Mouse (Mus musculus) CH12.LX (cell line): ENCODE data around the gene Gm21188. TPM values are rescaled to one million over a fixed set of nuclear protein-coding genes. Genes with fewer than 3 reads are reported as not detected.
"Not testable (repeated sequence)": the region's sequence is repeated elsewhere in the genome, so short reads cannot be mapped to it uniquely, and the experiment has no call there.

ENCODE experiments used
- DNase-seq: peaks from one replicate; pipeline ENCODE4 v3.0.0-alpha.2; 2013; ENCODE audit errors: extremely low read depth
- H3K27ac ChIP-seq: 2 replicates; pipeline ENCODE4 v1.5.1; 2012; ENCODE audit warnings: low read depth, mild to moderate bottlenecking, control low read depth, moderate library complexity; ENCODE audit not compliant: insufficient read depth
- H3K27me3 ChIP-seq: replicated peaks from 2 replicates; pipeline ENCODE3; 2012; ENCODE audit warnings: inconsistent platforms
- H3K36me3 ChIP-seq, 2 experiments: replicated peaks in 1 of 2; 2 replicates each; pipeline versions ENCODE3 to v1.6.1; 2012; ENCODE audit warnings: inconsistent platforms in 1 of 2, low read length in 1 of 2, mild to moderate bottlenecking in 1 of 2, mixed read lengths in 1 of 2, moderate library complexity in 1 of 2; ENCODE audit not compliant: control insufficient read depth in 1 of 2, insufficient read depth in 1 of 2
- H3K4me1 ChIP-seq, 2 experiments: 2 replicates each; pipeline ENCODE4 v1.6.1; 2012; ENCODE audit warnings: inconsistent platforms in 1 of 2, moderate library complexity in 1 of 2; ENCODE audit not compliant: insufficient read depth in 2 of 2, control insufficient read depth in 1 of 2
- H3K4me2 ChIP-seq: 2 replicates; pipeline ENCODE4 v1.6.1; 2012; ENCODE audit warnings: low read depth, mild to moderate bottlenecking, control low read depth; ENCODE audit not compliant: poor library complexity, insufficient read depth, severe bottlenecking
- H3K4me3 ChIP-seq, 3 experiments: fragments of 150-350 bp in 1 of 3; sonication (generic) in 1 of 3; replicated peaks in 1 of 3; 2 replicates each; pipeline versions ENCODE3 to v1.5.1; 2011 to 2012; ENCODE audit warnings: low read depth in 2 of 3, low read length in 2 of 3, mild to moderate bottlenecking in 2 of 3, moderate library complexity in 2 of 3, control low read depth in 1 of 3, improper control_type of control experiment in 1 of 3, inconsistent platforms in 1 of 3, mixed read lengths in 1 of 3; ENCODE audit not compliant: poor library complexity in 1 of 3
- H3K79me2 ChIP-seq: replicated peaks from 2 replicates; pipeline ENCODE4 v1.6.1; 2012; ENCODE audit warnings: mild to moderate bottlenecking, moderate library complexity; ENCODE audit not compliant: control insufficient read depth, poor library complexity, insufficient read depth, severe bottlenecking; ENCODE audit errors: extremely low read depth
- H3K9ac ChIP-seq: 2 replicates; pipeline ENCODE4 v1.6.1; 2012; ENCODE audit warnings: low read depth, mild to moderate bottlenecking, control low read depth, moderate library complexity; ENCODE audit not compliant: insufficient read depth
- H3K9me3 ChIP-seq: replicated peaks from 2 replicates; pipeline ENCODE3; 2012; ENCODE audit warnings: low read length, inconsistent platforms, mixed read lengths
- ZNF384 ChIP-seq: IDR thresholded peaks from 2 replicates; pipeline ENCODE4 v1.6.1; 2012; ENCODE audit warnings: low read depth, low read length, improper control_type of control experiment, inconsistent platforms
- dilution Hi-C: fragments of 300-500 bp; cut with MboI; formaldehyde crosslinking; loops from 2 replicates; pipeline ENCODE4 v1.14.3; 2020; ENCODE audit warnings: low sequenced_read_pairs; ENCODE audit not compliant: extremely low pct_unique_long_range_greater_than_20kb, extremely low pct_ligation_motif_present
- in situ Hi-C: fragments of 300-500 bp; cut with MboI; formaldehyde crosslinking; loops from 3 replicates; pipeline ENCODE4 v1.14.3; 2019; ENCODE audit warnings: low sequenced_read_pairs, low pct_ligation_motif_present, low pct_unique_long_range_greater_than_20kb, mixed read lengths
- polyA plus RNA-seq: library from polyadenylated mRNA; unstranded; fragments of >175 nt; gene quantifications from 2 replicates; pipeline ENCODE4 v1.2.1, GENCODE M21; 2012; ENCODE audit warnings: low read depth; ENCODE audit not compliant: insufficient read length
- total RNA-seq, 2 experiments: library from RNA; depleted of rRNA; stranded (reverse); fragments of 300-350 nt in 1 of 2; fragments of >200 nt in 1 of 2; gene quantifications; 2 replicates each; pipeline ENCODE4 v1.2.3; 2012 to 2014

The Gm21188 gene
- 1.2 TPM in 2 replicates for total RNA-seq (2012; rRNA removed)
- 0.38 and 0.82 TPM in 2 replicates for total RNA-seq (2014; rRNA removed)
- 1.5 and 1.6 TPM in 2 replicates for polyA plus RNA-seq

- dilution Hi-C loops, H3K9ac ChIP-seq, H3K4me3 ChIP-seq, H3K79me2 ChIP-seq, H3K9me3 ChIP-seq, H3K4me1 ChIP-seq, H3K4me2 ChIP-seq, H3K36me3 ChIP-seq, H3K27me3 ChIP-seq, in situ Hi-C loops, DNase-seq, H3K27ac ChIP-seq: not testable (repeated sequence)
These were observed at the start of gene Gm21188 for GRCm38 (mm10) chr13:120052085-120052484. Gene Gm21188, minus strand, starts transcription at chr13:120052194.

- H3K9ac ChIP-seq, dilution Hi-C loops, H3K4me2 ChIP-seq, H3K9me3 ChIP-seq, H3K27ac ChIP-seq, H3K27me3 ChIP-seq, in situ Hi-C loops, H3K79me2 ChIP-seq, H3K4me3 ChIP-seq, H3K36me3 ChIP-seq, H3K4me1 ChIP-seq, DNase-seq: not testable (repeated sequence)
These were observed 47.3 kb upstream of the Gm21188 start for GRCm38 (mm10) chr13:120099327-120099726.

- H3K9me3 ChIP-seq, H3K4me2 ChIP-seq, in situ Hi-C loops, DNase-seq, H3K4me1 ChIP-seq, H3K79me2 ChIP-seq, dilution Hi-C loops, H3K27ac ChIP-seq, H3K36me3 ChIP-seq, H3K27me3 ChIP-seq: not testable (repeated sequence)
- H3K4me3 ChIP-seq = peak overlapping the region in 2 of 3 experiments; percentile 46 to 58
- peak overlapping the region; percentile 87 for H3K9ac ChIP-seq
These were observed 44.9 kb upstream of the Gm21188 start for GRCm38 (mm10) chr13:120096938-120097256.

- dilution Hi-C loops, in situ Hi-C loops: not testable (repeated sequence)
These were observed 44.4 kb upstream of the Gm21188 start for GRCm38 (mm10) chr13:120096241-120096937.

GRCm38 (mm10) chr13:120092950-120093349 lies 41.0 kb upstream of the Gm21188 start:
- H3K9me3 ChIP-seq, DNase-seq, H3K4me2 ChIP-seq, H3K9ac ChIP-seq, H3K79me2 ChIP-seq, dilution Hi-C loops, H3K4me1 ChIP-seq, H3K27me3 ChIP-seq, H3K27ac ChIP-seq, H3K36me3 ChIP-seq, in situ Hi-C loops, H3K4me3 ChIP-seq: not testable (repeated sequence)

More at GRCm38 (mm10) chr13:120096241-120096937, 44.4 kb upstream of the Gm21188 start:
- Histone ChIP-seq H3K4me3 (peak overlapping the region in 2 of 3 experiments; percentile 25 to 58), H3K9ac (peak overlapping the region; percentile 56), H3K4me2 (peak overlapping the region; percentile 13; the same call in 1 of the 2 replicates)
- H3K27me3 ChIP-seq, H3K9me3 ChIP-seq, H3K36me3 ChIP-seq, H3K27ac ChIP-seq, H3K79me2 ChIP-seq, H3K4me1 ChIP-seq: not testable (repeated sequence)
- TF ChIP-seq ZNF384 = peak; percentile 68
- peak; percentile 17 for DNase-seq

GRCm38 (mm10) chr13:120079644-120080043 lies 27.6 kb upstream of the Gm21188 start:
- H3K9ac ChIP-seq, in situ Hi-C loops, H3K36me3 ChIP-seq, H3K4me2 ChIP-seq, H3K4me3 ChIP-seq, dilution Hi-C loops, DNase-seq, H3K27ac ChIP-seq, H3K4me1 ChIP-seq, H3K27me3 ChIP-seq, H3K9me3 ChIP-seq, H3K79me2 ChIP-seq: not testable (repeated sequence)
